ENCODE assay signal across 8 mouse cellular contexts in genomic region chr8:95697128-95697527, GRCm38 (mm10). TPM values are rescaled to one million over a fixed set of nuclear protein-coding genes. Genes with fewer than 3 reads are reported as not detected.
DNase-seq lines count a peak whose midpoint lies in the region; ATAC-seq lines count a peak whose summit lies in the region.

No protein-coding gene starts in this region.

- DNase-seq in Muller cell, postnatal 12 days (ENCODE audit: inconsistent ontology term) = peak; percentile 80
- DNase-seq in cerebellum, postnatal 10 days = peak; percentile 96 to 98
- DNase-seq in frontal cortex, postnatal 25 days (ENCODE audit: low spot score in 2 of 2) = peak; percentile 83 to 91
- peak; percentile 98 for DNase-seq in hindbrain, embryonic 14.5 days (ENCODE audit: low spot score)
- peak; percentile 80 for DNase-seq in left cerebral cortex, adult 11 months (ENCODE audit: low spot score)
- DNase-seq in right cerebral cortex, postnatal 14 days = peak; percentile 91
- peak; percentile 63 to 73 for DNase-seq in urinary bladder, postnatal 36 days (ENCODE audit: low spot score in 2 of 2)

- peaks cover 35% of the 10 kb centered on the region for H3K4me1 ChIP-seq in hindbrain, embryonic 14.5 days (replicated peaks; ENCODE audit: control insufficient read depth, insufficient read depth, low read length)

- H3K27ac ChIP-seq in hindbrain, embryonic 14.5 days = no peak overlapping the region

- H3K4me3 ChIP-seq in hindbrain, embryonic 14.5 days (replicated peaks; ENCODE audit: low read length) = no peak overlapping the region

- H3K36me3 ChIP-seq in hindbrain, embryonic 14.5 days (replicated peaks; ENCODE audit: control insufficient read depth, insufficient read depth) = no peaks in the 10 kb centered on the region

- ATAC-seq in hindbrain, embryonic 14.5 days (ENCODE audit: low FRiP score) = peak; percentile 46
- ATAC-seq in megakaryocyte progenitor cell, adult 5-6 weeks (replicated peaks; ENCODE audit: poor library complexity) = peak; percentile 95

- peak overlapping the region; percentile 32 for H3K4me2 ChIP-seq in hindbrain, embryonic 14.5 days (replicated peaks)

- H3K9me3 ChIP-seq in hindbrain, embryonic 14.5 days (ENCODE audit: control insufficient read depth, low read length) = no peaks in the 10 kb centered on the region

- WGBS in hindbrain, embryonic 14.5 days = under 1% methylated on average over 11 of the region's 11 CpGs

- H3K27me3 ChIP-seq in hindbrain, embryonic 14.5 days (ENCODE audit: control insufficient read depth, insufficient read depth, low read length) = no peaks in the 10 kb centered on the region

- no peak overlapping the region for H3K9ac ChIP-seq in hindbrain, embryonic 14.5 days

RNA-seq across cellular contexts. Expression of gene Setd6, which starts 18.6 kb away (rescaled TPM):
- polyA plus RNA-seq in hindbrain, embryonic 14.5 days (2014; fragmentation: Nextera tagmentation; extraction: Ambion mirVana) = 27.0 and 31.7 TPM in 2 replicates
- 29.8 and 31.8 TPM in 2 replicates for total RNA-seq in megakaryocyte progenitor cell, adult 5-6 weeks (2015)
- 48.4 and 48.9 TPM in 2 replicates for total RNA-seq in megakaryocyte progenitor cell, adult 5-6 weeks (2017)

RNA-seq across cellular contexts. Expression of gene Ndrg4, which starts 20.3 kb away (rescaled TPM):
- 397 and 490 TPM in 2 replicates for polyA plus RNA-seq in hindbrain, embryonic 14.5 days (2014; fragmentation: Nextera tagmentation; extraction: Ambion mirVana)
- not detected in 2 replicates for total RNA-seq in megakaryocyte progenitor cell, adult 5-6 weeks (2015)
- total RNA-seq in megakaryocyte progenitor cell, adult 5-6 weeks (2017) = not detected in 2 replicates
